Mouse (Mus musculus) lung, adult 2 months (tissue): ENCODE measurements around the gene Gm11042. TPM values are rescaled to one million over a fixed set of nuclear protein-coding genes. Genes with fewer than 3 reads are reported as not detected.

ENCODE experiments used
- DNase-seq: peaks from one replicate; pipeline ENCODE4 v3.0.0; 2022
- H3K4me1 ChIP-seq: fragments of 200-500 bp; 2 replicates; pipeline ENCODE4 v1.6.1; 2011; ENCODE audit warnings: low read length; ENCODE audit not compliant: control insufficient read depth, insufficient read depth
- H3K4me3 ChIP-seq: fragments of 200-500 bp; replicated peaks from 2 replicates; pipeline ENCODE3; 2011; ENCODE audit warnings: low read depth, mild to moderate bottlenecking, control low read depth, low read length; ENCODE audit errors: extremely low read depth
- CTCF ChIP-seq: fragments of 200-500 bp; IDR thresholded peaks from 2 replicates; pipeline ENCODE4 v1.5.1; 2011; ENCODE audit warnings: mild to moderate bottlenecking, low read length, control low read depth; ENCODE audit not compliant: insufficient read depth
- POLR2A ChIP-seq: fragments of 200-500 bp; IDR thresholded peaks from 2 replicates; pipeline ENCODE4 v1.6.1; 2011; ENCODE audit warnings: low read depth, mild to moderate bottlenecking, control low read depth, low read length, borderline replicate concordance; ENCODE audit errors: extremely low read depth
- WGBS: fragments of 180-500 bp; shearing (Covaris S2); methylation state at CpG from one replicate; pipeline ENCODE4 v1.1.7; 2018; 5-methylcytosine and 5-hydroxymethylcytosine counted together
- polyA plus RNA-seq: library from polyadenylated mRNA; depleted of rRNA; stranded (reverse); fragments of >200 nt; gene quantifications from 2 replicates; pipeline ENCODE4 v1.2.3, GENCODE M21; 2012; rRNA removed

The Gm11042 gene
- not detected in 2 replicates for polyA plus RNA-seq

DNA sequence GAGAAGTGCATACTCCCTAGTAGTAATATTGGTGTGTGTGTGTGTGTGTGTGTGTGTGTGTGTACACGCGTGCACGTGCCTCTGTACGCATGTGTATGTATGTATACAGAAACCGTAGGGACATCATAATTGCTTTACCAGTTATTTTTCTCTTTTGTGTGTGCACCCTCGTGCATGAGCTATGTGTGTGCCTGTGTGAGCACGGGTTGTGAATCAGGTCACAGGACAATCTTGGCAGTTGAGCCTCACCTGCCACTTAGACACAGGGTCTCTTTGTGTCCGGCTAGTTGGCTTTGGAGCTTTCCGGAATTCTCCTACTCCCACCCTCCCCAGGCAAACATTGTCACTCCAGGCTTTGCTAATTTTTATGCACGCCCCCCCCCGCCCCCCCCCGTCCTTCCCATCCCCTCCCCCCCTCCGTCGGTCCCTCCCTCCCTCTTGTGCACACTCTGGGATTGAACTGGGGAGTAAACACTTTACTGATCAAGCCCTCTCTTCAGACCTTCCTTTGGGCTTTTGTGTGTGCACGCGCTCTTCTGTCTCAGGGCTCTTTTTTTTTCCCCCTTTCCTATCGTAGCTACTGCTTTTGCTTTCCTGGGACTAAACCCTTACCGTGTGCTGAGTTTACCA, at the start of gene Gm11042:
Gene Gm11042 (minus strand): TSS at position 51 of the 630 bp plus-strand sequence.
- H3K4me3 ChIP-seq = peak within 1 kb of the TSS; percentile 53
- DNase-seq = no peak
- no peaks in the 10 kb centered on the region for H3K4me1 ChIP-seq
- 34% methylated on average over 13 of the region's 18 CpGs for WGBS
- TF ChIP-seq CTCF = no peak
- TF ChIP-seq POLR2A = no peak

DNA sequence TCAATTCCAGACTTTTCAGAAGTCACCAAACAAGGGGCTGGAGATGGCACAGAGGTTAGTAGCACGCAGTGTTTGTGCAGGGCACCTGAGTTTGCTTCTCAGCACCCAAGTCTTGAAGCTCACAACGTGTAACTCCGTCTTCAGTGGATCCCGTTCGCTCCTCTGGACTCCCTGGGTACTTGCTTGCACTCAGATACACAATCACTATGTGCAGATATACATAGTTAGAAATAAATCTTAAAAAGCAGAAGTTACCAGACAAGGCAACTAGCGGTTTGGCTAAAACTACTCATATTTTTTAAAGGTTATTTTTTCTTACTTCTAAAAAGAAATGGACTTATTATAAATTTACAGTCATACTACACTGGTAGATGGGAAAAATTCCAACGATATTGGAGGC, 48.3 kb upstream of the Gm11042 start:
- TF ChIP-seq CTCF (no peak), POLR2A (no peak)
- no peak overlapping the region for H3K4me3 ChIP-seq
- no peak for DNase-seq
- no peaks in the 10 kb centered on the region for H3K4me1 ChIP-seq
- WGBS = 71% methylated on average over 7 of the region's 7 CpGs

DNA sequence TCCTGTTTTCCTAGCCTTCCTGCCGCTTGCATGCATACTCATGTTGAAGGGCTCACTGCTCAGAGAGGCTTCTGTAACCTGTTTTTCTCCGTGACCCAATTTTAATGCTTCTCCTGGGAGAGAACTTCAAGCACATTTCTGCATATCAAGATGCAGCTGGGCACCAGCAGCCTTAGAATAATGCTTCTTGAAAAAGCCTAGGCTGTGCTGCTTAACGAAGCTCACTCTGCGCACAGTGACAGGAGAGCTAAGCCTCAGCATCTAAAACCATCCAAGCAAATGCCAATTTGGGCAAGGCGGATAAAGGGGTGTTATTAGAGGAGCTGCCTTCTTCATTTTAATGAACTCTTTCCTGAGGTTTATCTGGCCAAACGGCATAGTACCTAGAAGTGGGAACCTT, 46.9 kb upstream of the Gm11042 start:
- TF ChIP-seq POLR2A (no peak), CTCF (no peak)
- Histone ChIP-seq H3K4me1 (no peaks in the 10 kb centered on the region), H3K4me3 (no peak overlapping the region)
- 83% methylated on average over 6 of the region's 6 CpGs for WGBS
- DNase-seq = no peak

DNA sequence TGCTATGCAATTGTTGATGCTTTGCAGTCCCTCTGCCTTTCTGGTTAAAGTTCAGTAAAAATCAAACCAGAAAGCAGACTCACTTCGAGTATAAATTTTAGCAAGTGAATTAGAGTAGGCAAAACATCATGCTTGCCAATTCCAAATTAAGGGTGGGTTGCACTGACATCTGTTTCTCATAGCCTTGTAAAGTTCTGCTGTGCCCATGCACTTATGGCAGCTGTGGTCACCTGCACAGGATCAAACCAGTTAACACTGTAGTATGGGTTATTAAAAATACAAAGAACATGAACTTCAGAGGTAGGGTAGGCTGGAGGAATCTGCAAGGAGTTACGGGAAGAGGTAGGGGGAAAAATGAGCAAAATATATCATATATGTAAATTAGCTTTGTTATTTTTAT, 46.3 kb upstream of the Gm11042 start:
- 72% methylated on average over 2 of the region's 2 CpGs for whole genome bisulfite sequencing
- Histone ChIP-seq H3K4me1 (no peaks in the 10 kb centered on the region), H3K4me3 (no peak overlapping the region)
- TF ChIP-seq CTCF (no peak), POLR2A (no peak)
- DNase-seq = no peak

DNA sequence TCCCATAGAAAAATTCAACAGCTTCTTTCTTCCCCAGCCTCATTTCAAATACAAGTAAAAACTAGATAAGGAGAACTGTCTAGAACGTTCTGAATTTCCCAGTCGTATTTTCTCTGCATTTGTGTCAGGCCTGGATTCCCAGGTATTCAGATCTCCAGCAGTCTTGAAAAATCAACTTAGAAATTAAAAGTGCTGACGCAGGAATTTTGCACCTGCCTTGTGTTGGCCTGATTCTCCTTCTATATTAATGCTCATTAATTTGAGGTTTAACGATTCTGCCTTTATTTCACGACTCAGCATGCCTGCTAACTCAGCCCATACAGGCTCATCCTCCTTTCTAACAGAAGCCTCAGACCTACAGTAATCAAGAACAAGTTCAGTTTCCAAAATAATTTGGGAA, 43.6 kb upstream of the Gm11042 start:
- WGBS = 83% methylated on average over 5 of the region's 5 CpGs
- no peak for DNase-seq
- no peak overlapping the region for H3K4me3 ChIP-seq
- no peak for TF ChIP-seq POLR2A
- TF ChIP-seq CTCF = no peak
- no peaks in the 10 kb centered on the region for H3K4me1 ChIP-seq

DNA sequence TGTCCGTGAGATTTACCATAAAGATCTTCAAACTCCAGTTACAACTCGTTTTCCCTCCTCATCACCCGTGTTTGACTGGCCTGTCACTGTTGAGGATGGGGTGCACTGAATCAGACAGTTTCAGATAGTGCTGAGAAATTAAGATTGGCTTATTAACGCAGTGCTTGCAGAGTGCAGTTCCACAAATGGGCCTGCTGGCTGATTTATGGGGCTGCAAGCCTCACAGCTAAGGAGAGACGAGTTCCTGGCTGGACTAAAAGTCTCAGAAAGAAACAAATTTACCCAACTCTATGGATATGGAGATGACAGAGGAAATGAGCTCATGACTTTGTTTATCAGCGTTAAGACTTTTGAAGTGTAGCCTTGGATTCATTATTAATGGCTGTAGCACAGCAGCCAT, 41.6 kb upstream of the Gm11042 start:
- TF ChIP-seq POLR2A = no peak
- no peak for TF ChIP-seq CTCF
- 39% methylated on average over 6 of the region's 6 CpGs for WGBS
- no peak for DNase-seq
- no peaks in the 10 kb centered on the region for H3K4me1 ChIP-seq
- H3K4me3 ChIP-seq = no peak overlapping the region

DNA sequence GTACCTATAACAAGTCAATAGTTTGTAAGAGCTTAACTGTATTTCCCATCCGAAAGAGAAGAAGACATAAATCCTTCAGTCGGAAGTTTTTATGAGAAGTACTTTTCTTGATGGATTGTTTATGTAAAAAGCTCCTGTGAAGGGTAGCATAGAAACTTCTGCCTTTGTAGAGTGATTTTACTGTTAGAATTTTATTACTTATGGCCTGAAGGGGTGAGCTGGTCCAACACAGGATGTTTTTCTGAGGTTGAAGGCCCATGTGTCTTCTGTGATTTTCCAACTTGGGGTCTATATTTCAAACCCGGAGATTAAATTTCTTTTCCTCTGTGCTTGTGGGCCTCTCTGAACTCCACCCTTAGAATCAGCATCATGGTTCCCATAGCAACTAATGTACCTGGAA, 26.5 kb upstream of the Gm11042 start:
- TF ChIP-seq POLR2A (no peak), CTCF (no peak)
- no peak for DNase-seq
- 75% methylated on average over 3 of the region's 3 CpGs for WGBS
- no peak overlapping the region for H3K4me3 ChIP-seq
- no peaks in the 10 kb centered on the region for H3K4me1 ChIP-seq

DNA sequence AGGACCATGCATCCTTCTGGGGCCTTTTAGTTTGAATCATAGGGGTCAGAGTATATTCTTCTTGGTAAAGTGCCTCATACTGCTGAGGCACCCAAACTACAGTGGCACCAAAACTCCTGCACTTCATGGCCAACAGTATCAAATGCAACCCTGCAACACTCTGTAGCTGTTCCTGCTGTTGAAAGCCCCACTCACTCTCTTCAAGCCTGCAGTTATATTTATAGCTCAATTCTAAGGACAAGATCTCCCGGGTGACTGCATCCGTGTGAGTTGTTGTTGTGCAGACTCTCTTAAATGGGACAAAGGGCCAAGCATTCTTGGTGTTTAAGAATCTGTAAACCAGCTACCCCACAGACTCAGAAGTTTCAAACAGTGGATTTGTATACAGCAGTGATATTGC, 23.9 kb upstream of the Gm11042 start:
- H3K4me3 ChIP-seq = no peak overlapping the region
- no peak for DNase-seq
- no peaks in the 10 kb centered on the region for H3K4me1 ChIP-seq
- TF ChIP-seq POLR2A = no peak
- no peak for TF ChIP-seq CTCF
- 78% methylated on average over 2 of the region's 2 CpGs for WGBS

DNA sequence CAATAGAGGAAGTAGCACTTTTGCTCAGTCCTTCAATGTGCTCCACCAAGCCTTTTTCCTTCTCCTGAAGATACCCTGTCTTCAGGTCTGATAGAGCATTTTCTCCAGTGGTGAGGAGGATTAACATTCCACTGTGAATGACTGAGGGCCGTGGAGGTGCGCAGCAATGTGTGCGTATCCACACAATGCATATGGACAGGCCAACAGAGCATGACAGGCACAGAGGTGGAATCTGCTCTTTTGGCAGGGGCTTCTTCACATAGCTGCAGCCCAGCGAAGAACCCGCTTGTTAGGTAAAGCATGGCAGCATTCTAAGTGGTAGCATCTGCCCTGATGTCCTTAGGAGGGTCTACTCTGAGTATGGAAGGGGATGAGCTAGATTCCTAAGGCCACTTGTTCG, 17.5 kb upstream of the Gm11042 start:
- Histone ChIP-seq H3K4me1 (no peaks in the 10 kb centered on the region), H3K4me3 (no peak overlapping the region)
- 90% methylated on average over 6 of the region's 6 CpGs for WGBS
- no peak for DNase-seq
- no peak for TF ChIP-seq POLR2A
- TF ChIP-seq CTCF = no peak

DNA sequence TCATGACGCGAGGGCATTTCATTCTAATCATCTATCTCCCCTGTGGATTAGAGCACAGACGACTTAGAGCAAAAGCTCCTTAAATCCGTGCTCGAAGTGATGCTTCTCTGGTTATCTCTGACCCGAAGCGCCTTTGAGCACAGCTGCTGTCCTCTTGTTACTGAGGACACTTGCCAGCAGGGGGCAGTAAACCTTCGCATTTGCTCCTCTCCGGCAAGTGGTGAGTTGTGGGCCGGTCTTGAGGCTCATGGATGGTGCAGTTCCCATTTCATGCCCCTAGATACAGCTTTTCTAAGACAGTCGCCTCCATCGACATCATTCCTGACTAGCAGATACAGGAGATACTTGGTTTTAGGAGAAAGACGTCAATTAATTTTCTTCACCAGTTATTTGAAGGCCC, 16.8 kb upstream of the Gm11042 start:
- TF ChIP-seq POLR2A (no peak), CTCF (peak; percentile 62)
- Histone ChIP-seq H3K4me1 (no peaks in the 10 kb centered on the region), H3K4me3 (no peak overlapping the region)
- DNase-seq = peak; percentile 31
- WGBS = 24% methylated on average over 13 of the region's 13 CpGs
